Mouse (Mus musculus): Measurements from ENCODE around the gene D10Wsu102e. TPM values are rescaled to one million over a fixed set of nuclear protein-coding genes. Genes with fewer than 3 reads are reported as not detected.
"Not testable (repeated sequence)": the region's sequence is repeated elsewhere in the genome, so short reads cannot be mapped to it uniquely, and the experiment has no call there.

The D10Wsu102e gene
- polyA plus RNA-seq, 1 experiment from 2014 or later = 0.80 TPM

GRCm38 (mm10) chr10:83350689-83351088 lies 9.3 kb upstream of the D10Wsu102e start:
- Histone ChIP-seq H3K9me3 (no peaks in the 10 kb centered on the region), H3K4me3 (no peak overlapping the region), H3K27me3 (no peaks in the 10 kb centered on the region), H3K36me3 (no peaks in the 10 kb centered on the region), H3K9ac (no peak overlapping the region), H3K4me2 (no peak overlapping the region), H3K27ac (replicated peaks) (no peak overlapping the region), H3K4me1 (replicated peaks) (no peaks in the 10 kb centered on the region; the same call in 1 of the 2 replicates)
- ATAC-seq (ENCODE audit: low FRiP score, low read depth) = no peak
- WGBS = 94% methylated on average over 2 of the region's 2 CpGs

DNA sequence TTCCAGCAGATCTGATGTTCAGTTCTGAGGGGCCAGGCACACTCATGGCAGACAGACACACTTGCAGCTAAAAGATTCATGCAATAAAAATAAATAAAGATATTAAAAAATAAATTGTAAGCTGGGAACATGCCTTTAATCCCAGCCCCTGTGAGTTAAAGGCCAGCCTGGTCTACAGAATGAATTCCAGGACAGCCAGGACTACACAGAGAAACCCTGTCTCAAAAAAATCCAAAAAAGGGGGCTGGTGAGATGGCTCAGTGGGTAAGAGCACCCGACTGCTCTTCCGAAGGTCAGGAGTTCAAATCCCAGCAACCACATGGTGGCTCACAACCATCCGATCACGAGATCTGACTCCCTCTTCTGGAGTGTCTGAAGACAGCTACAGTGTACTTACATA lies 8.2 kb upstream of the D10Wsu102e start:
- H3K27ac ChIP-seq (replicated peaks); H3K4me2 ChIP-seq; ATAC-seq (ENCODE audit: low FRiP score, low read depth); H3K36me3 ChIP-seq; H3K9ac ChIP-seq; H3K4me1 ChIP-seq (replicated peaks); H3K27me3 ChIP-seq; H3K9me3 ChIP-seq; H3K4me3 ChIP-seq: not testable (repeated sequence)
- WGBS = 81% methylated on average over 4 of the region's 4 CpGs

- ATAC-seq (ENCODE audit: low FRiP score, low read depth) = no peak
- no peaks in the 10 kb centered on the region for H3K27me3 ChIP-seq
These were observed 6.2 kb upstream of the D10Wsu102e start for GRCm38 (mm10) chr10:83353680-83354332.

GRCm38 (mm10) chr10:83354333-83354719 lies 5.7 kb upstream of the D10Wsu102e start:
- no peak overlapping the region for H3K4me3 ChIP-seq
- peak; percentile 79 for ATAC-seq (ENCODE audit: low FRiP score, low read depth)
- no peak overlapping the region for H3K27ac ChIP-seq (replicated peaks)
- peaks cover 2% of the 10 kb centered on the region for H3K4me1 ChIP-seq (replicated peaks)
- WGBS = 70% methylated on average over 8 of the region's 8 CpGs
- H3K9ac ChIP-seq = no peak overlapping the region
- H3K4me2 ChIP-seq = no peak overlapping the region
- H3K36me3 ChIP-seq = no peaks in the 10 kb centered on the region
- H3K9me3 ChIP-seq = no peaks in the 10 kb centered on the region
- no peaks in the 10 kb centered on the region for H3K27me3 ChIP-seq

More at GRCm38 (mm10) chr10:83353680-83354332, 6.2 kb upstream of the D10Wsu102e start:
- Histone ChIP-seq H3K4me2 (no peak overlapping the region), H3K27ac (replicated peaks) (no peak overlapping the region), H3K36me3 (no peaks in the 10 kb centered on the region), H3K9ac (no peak overlapping the region), H3K4me1 (replicated peaks) (no peaks in the 10 kb centered on the region; the same call in 1 of the 2 replicates), H3K4me3 (no peak overlapping the region), H3K9me3 (no peaks in the 10 kb centered on the region)
- 63% methylated on average over 14 of the region's 14 CpGs for WGBS

- Histone ChIP-seq H3K27ac (replicated peaks) (no peak overlapping the region), H3K36me3 (no peaks in the 10 kb centered on the region), H3K4me2 (no peak overlapping the region), H3K4me1 (replicated peaks) (peaks cover 17% of the 10 kb centered on the region), H3K4me3 (no peak overlapping the region), H3K27me3 (no peaks in the 10 kb centered on the region), H3K9ac (no peak overlapping the region), H3K9me3 (no peaks in the 10 kb centered on the region)
- 87% methylated on average over 12 of the region's 12 CpGs for WGBS
- ATAC-seq (ENCODE audit: low FRiP score, low read depth) = no peak
These were observed 3.6 kb upstream of the D10Wsu102e start for GRCm38 (mm10) chr10:83356416-83356815.

GRCm38 (mm10) chr10:83359451-83359850 lies 570 bp upstream of the D10Wsu102e start:
- WGBS = 87% methylated on average over 4 of the region's 4 CpGs
- Histone ChIP-seq H3K27ac (replicated peaks) (peak overlapping the region; percentile 80), H3K27me3 (no peaks in the 10 kb centered on the region), H3K36me3 (peaks cover 19% of the 10 kb centered on the region), H3K9me3 (no peaks in the 10 kb centered on the region), H3K4me1 (replicated peaks) (peaks cover 23% of the 10 kb centered on the region), H3K4me2 (peak overlapping the region; percentile 88), H3K4me3 (peak overlapping the region; percentile 70), H3K9ac (peak overlapping the region; percentile 25; the same call in 1 of the 2 replicates)
- ATAC-seq (ENCODE audit: low FRiP score, low read depth) = no peak

GRCm38 (mm10) chr10:83360356-83360755 lies 335 bp downstream of the D10Wsu102e start:
- peak; percentile 86; the same call in 1 of the 2 replicates for ATAC-seq (ENCODE audit: low FRiP score, low read depth)
- H3K4me1 ChIP-seq (replicated peaks) = peaks cover 23% of the 10 kb centered on the region
- H3K36me3 ChIP-seq = peaks cover 27% of the 10 kb centered on the region
- H3K9me3 ChIP-seq = no peaks in the 10 kb centered on the region
- peak overlapping the region; percentile 69 for H3K27ac ChIP-seq (replicated peaks)
- no peaks in the 10 kb centered on the region for H3K27me3 ChIP-seq
- peak overlapping the region; percentile 67 for H3K9ac ChIP-seq
- H3K4me3 ChIP-seq = peak overlapping the region; percentile 70
- WGBS = under 1% methylated on average over 40 of the region's 40 CpGs
- peak overlapping the region; percentile 88 for H3K4me2 ChIP-seq

DNA sequence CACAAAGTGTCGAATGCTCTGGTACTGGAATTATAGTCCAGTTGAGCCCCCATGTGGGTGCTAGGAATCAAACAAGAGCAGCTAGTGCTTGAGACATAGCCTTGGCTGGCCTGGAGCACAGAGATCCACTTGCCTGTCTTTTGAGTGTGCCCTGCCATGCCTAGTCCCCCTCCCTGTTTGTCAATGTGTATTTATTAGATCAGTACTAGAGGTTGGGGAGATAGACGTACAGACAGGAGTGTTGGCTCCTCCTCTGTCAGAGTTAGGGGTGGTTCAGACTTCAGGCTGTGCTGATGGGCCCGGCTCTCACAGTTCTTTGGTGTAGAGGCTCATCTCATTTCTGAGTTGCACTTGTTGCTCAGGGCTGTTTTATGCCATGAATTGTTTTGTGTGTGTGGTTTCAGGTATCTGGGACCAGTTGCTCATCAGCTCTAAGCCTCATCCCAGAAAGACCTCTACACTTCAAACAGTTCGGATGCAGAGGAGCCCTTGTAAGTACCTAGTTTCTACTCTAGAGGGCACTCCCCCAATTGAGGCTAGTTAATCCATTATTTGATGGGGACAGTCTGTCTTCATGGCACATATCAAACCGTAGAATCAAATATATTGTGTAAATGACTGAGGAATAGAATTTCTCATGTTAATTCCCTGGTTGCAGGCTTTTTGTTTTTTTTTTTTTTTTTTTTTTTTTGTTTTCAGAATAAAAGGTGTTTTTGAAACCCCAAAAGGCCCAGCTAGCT lies 1.8 kb downstream of the D10Wsu102e start:
- 48% methylated on average over 5 of the region's 5 CpGs for WGBS
- Histone ChIP-seq H3K27ac (replicated peaks) (no peak overlapping the region), H3K9ac (no peak overlapping the region), H3K4me3 (0 out of 2 replicates have a peak overlapping the region, but pooled peaks have one; percentile 0), H3K4me1 (replicated peaks) (peaks cover 23% of the 10 kb centered on the region), H3K4me2 (peak overlapping the region; percentile 88), H3K36me3 (peaks cover 41% of the 10 kb centered on the region), H3K27me3 (no peaks in the 10 kb centered on the region), H3K9me3 (no peaks in the 10 kb centered on the region)
- ATAC-seq (ENCODE audit: low FRiP score, low read depth) = no peak

- no peak overlapping the region for H3K9ac ChIP-seq
- WGBS = 97% methylated on average over 8 of the region's 8 CpGs
- no peak for ATAC-seq (ENCODE audit: low FRiP score, low read depth)
- H3K27me3 ChIP-seq = no peaks in the 10 kb centered on the region
- no peak overlapping the region for H3K4me3 ChIP-seq
- H3K27ac ChIP-seq (replicated peaks) = no peak overlapping the region
- no peak overlapping the region for H3K4me2 ChIP-seq
- H3K4me1 ChIP-seq (replicated peaks) = peaks cover 23% of the 10 kb centered on the region
- H3K9me3 ChIP-seq = no peaks in the 10 kb centered on the region
- peaks cover 53% of the 10 kb centered on the region for H3K36me3 ChIP-seq
These were observed 3.4 kb downstream of the D10Wsu102e start for GRCm38 (mm10) chr10:83363451-83363850.

GRCm38 (mm10) chr10:83368918-83369317 lies 8.9 kb downstream of the D10Wsu102e start:
- Histone ChIP-seq H3K27ac (replicated peaks) (no peak overlapping the region), H3K36me3 (peaks cover 63% of the 10 kb centered on the region), H3K4me3 (no peak overlapping the region), H3K27me3 (no peaks in the 10 kb centered on the region), H3K4me1 (replicated peaks) (no peaks in the 10 kb centered on the region), H3K9me3 (no peaks in the 10 kb centered on the region), H3K9ac (no peak overlapping the region), H3K4me2 (no peak overlapping the region)
- ATAC-seq (ENCODE audit: low FRiP score, low read depth) = no peak
- WGBS = 85% methylated on average over 5 of the region's 5 CpGs

- no peaks in the 10 kb centered on the region for H3K9me3 ChIP-seq
- no peak overlapping the region for H3K4me2 ChIP-seq
- ATAC-seq (ENCODE audit: low FRiP score, low read depth) = no peak
- H3K4me3 ChIP-seq = no peak overlapping the region
- H3K27me3 ChIP-seq = no peaks in the 10 kb centered on the region
- H3K9ac ChIP-seq = no peak overlapping the region
- no peaks in the 10 kb centered on the region for H3K4me1 ChIP-seq (replicated peaks)
- no peak overlapping the region for H3K27ac ChIP-seq (replicated peaks)
- H3K36me3 ChIP-seq = peaks cover 34% of the 10 kb centered on the region
- 94% methylated on average over 3 of the region's 3 CpGs for WGBS
These were observed 14.1 kb downstream of the D10Wsu102e start for GRCm38 (mm10) chr10:83374045-83374656.

DNA sequence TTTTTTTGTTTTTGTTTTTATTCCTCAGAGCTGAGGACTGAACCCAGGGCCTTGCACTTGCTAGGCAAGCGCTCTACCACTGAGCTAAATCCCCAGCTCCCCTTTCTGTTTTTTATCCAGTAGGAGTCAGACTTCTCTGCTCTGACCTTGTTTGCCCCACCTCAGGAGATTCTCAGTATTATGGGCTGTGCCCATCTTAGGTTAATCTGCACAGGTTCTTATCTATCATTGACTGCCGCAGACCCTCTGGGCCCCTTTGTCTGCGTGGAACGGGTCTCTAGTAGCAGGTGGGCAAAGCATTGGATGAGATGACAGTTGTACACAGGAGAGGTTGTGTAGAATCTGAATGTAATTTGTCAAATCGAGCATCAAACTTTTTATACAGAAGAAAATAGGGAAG lies 15.4 kb downstream of the D10Wsu102e start:
- H3K27ac ChIP-seq (replicated peaks); ATAC-seq (ENCODE audit: low FRiP score, low read depth): not testable (repeated sequence)
- 96% methylated on average over 5 of the region's 5 CpGs for WGBS

More for the DNA sequence above, 15.4 kb downstream of the D10Wsu102e start:
- H3K4me2 ChIP-seq; H3K4me1 ChIP-seq (replicated peaks); H3K27me3 ChIP-seq; H3K9ac ChIP-seq; H3K4me3 ChIP-seq; H3K9me3 ChIP-seq: not testable (repeated sequence)
- peaks cover 27% of the 10 kb centered on the region for H3K36me3 ChIP-seq
